Mouse (Mus musculus) small intestine, adult 2 months (tissue): ENCODE measurements at regions not wholly inside any gene's neighbourhood (a gene's known extent, or its start where the extent isn't known, plus 50 kb on each side); places are given as distances from the start of the nearest gene placed in this dataset.

Experiments
- CTCF ChIP-seq: fragments of 200-500 bp; IDR thresholded peaks from 2 replicates; pipeline ENCODE4 v1.5.1; 2012; ENCODE audit warnings: low read depth, mild to moderate bottlenecking, control low read depth, inconsistent platforms, low read length, moderate library complexity, mixed read lengths; ENCODE audit not compliant: insufficient replicate concordance, insufficient read length; ENCODE audit errors: extremely low read depth
- POLR2A ChIP-seq: fragments of 200-500 bp; IDR thresholded peaks from 2 replicates; pipeline ENCODE4 v1.6.1; 2012; ENCODE audit warnings: low read depth, mild to moderate bottlenecking, control low read depth, inconsistent platforms, low read length, moderate library complexity

- TF ChIP-seq CTCF: no peak
- TF ChIP-seq POLR2A: no peak
Observed at GRCm38 (mm10) chr15:60565017-60565416, 288.6 kb downstream of the Fam84b start.
